Mouse (Mus musculus): ENCODE measurements around the gene Gabrb3. TPM values are rescaled to one million over a fixed set of nuclear protein-coding genes. Genes with fewer than 3 reads are reported as not detected.

Gabrb3 gene
- polyA plus RNA-seq, 1 experiment from 2014 or later: 58.9 TPM

DNA sequence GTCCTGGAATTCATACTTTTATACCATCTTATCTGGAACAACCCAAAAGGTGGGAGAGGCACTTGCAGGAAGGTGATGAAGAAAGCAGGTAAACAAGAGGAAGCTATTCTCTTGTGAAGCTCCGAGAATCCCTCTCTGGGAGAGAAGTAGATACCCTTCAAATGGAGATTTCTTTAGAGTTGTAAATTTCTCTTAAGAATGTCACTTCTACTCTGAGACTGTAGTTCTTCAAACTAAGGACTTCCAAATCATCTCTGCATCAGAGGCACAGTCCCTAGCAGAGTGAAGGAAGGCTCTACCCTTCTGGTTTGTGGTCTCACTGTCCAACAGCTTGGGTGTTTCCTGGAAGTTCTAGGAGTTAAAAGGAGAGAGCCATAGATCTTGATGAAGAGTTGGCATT is 221.3 kb downstream of the Gabrb3 start:
- Histone ChIP-seq H3K9ac (no peak overlapping the region), H3K27me3 (no peaks in the 10 kb centered on the region), H3K27ac (replicated peaks) (no peak overlapping the region), H3K36me3 (no peaks in the 10 kb centered on the region), H3K4me1 (replicated peaks) (no peaks in the 10 kb centered on the region), H3K9me3 (no peaks in the 10 kb centered on the region), H3K4me3 (no peak overlapping the region), H3K4me2 (no peak overlapping the region)
- no peak for ATAC-seq (ENCODE audit: low FRiP score, low read depth)
- WGBS: 43% methylated on average over 1 of the region's 1 CpGs

DNA sequence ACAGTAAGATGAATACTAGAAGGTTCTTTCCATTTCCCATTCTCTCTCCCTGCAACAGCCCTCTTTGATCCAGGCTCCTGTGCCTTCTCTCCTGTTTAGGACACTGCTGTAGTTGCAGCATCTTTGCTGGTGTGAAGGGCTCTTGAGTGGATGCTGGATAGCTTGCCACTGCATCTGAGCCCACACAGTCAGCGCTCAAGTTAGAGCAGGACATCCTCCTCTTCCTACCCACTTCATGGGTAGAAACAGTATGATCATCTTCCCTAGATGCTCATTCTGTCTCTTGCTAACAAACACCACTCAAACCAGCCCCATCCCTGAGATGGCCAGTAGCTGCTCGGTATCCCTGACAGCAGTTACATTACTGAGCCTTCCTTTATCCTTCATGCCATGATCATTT is 227.9 kb downstream of the Gabrb3 start:
- no peaks in the 10 kb centered on the region for H3K36me3 ChIP-seq
- no peaks in the 10 kb centered on the region for H3K27me3 ChIP-seq
- H3K9me3 ChIP-seq: no peaks in the 10 kb centered on the region
- no peak overlapping the region for H3K4me3 ChIP-seq
- no peak for ATAC-seq (ENCODE audit: low FRiP score, low read depth)
- 89% methylated on average over 2 of the region's 2 CpGs for WGBS
- no peak overlapping the region for H3K4me2 ChIP-seq
- no peak overlapping the region for H3K9ac ChIP-seq
- no peaks in the 10 kb centered on the region for H3K4me1 ChIP-seq (replicated peaks)
- no peak overlapping the region for H3K27ac ChIP-seq (replicated peaks)

DNA sequence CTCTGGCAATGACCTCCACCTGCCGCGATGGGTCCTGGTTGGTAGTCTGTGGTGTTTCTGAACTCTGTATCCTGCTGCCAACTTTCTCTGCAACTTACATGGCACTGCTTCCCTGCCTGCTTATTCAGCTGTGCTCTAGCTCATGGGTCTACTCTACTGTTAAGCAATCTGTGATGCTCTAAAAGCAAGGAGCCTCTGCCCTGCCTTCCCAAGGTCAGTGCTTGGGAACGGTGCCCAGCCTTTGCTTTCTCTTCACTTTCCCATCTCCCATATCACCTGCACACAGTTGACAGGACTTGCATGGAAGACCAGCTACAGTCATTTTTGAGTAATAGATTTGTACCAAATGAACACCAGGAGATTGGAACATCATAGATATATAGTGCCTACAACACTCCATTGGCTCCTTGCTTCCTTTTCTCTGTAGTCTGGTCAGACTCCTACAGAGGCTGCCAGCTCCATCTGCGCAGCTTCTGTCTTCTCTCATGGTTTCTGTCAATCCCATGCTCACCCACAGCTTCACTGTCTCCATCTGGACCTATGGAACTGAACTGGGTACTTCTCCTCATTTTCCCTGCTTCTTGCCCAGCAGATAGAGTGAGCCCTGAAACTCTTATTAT is 228.8 kb downstream of the Gabrb3 start:
- no peak overlapping the region for H3K4me3 ChIP-seq
- H3K36me3 ChIP-seq: no peaks in the 10 kb centered on the region
- no peaks in the 10 kb centered on the region for H3K4me1 ChIP-seq (replicated peaks)
- no peak overlapping the region for H3K4me2 ChIP-seq
- 90% methylated on average over 4 of the region's 4 CpGs for WGBS
- H3K27ac ChIP-seq (replicated peaks): no peak overlapping the region
- ATAC-seq (ENCODE audit: low FRiP score, low read depth): no peak
- H3K9me3 ChIP-seq: no peaks in the 10 kb centered on the region
- H3K9ac ChIP-seq: no peak overlapping the region
- H3K27me3 ChIP-seq: no peaks in the 10 kb centered on the region

DNA sequence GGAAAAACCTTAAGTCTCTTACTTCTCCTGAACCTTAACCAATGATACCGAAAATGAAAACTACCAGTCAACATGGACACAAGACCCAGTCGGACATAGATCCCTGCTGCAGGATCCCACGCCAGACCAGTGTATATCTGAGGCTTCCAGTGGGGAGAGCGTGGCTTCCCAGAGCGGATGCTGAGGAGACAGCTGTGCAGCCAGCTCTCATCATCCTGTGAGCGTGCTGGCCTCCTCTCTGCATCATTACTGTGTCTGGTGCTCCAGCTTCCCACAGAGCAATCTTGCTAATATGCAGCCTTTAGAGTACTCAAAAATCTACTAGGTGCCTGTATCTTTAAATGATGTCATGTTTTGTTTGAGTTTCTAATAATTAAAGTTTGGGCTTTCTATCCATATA is 257.9 kb downstream of the Gabrb3 start:
- ATAC-seq (ENCODE audit: low FRiP score, low read depth): no peak
- WGBS: 64% methylated on average over 6 of the region's 6 CpGs
- Histone ChIP-seq H3K9me3 (no peaks in the 10 kb centered on the region), H3K27me3 (no peaks in the 10 kb centered on the region), H3K4me3 (no peak overlapping the region), H3K4me1 (replicated peaks) (no peaks in the 10 kb centered on the region), H3K4me2 (no peak overlapping the region), H3K9ac (no peak overlapping the region), H3K27ac (replicated peaks) (no peak overlapping the region), H3K36me3 (no peaks in the 10 kb centered on the region)

- no peaks in the 10 kb centered on the region for H3K9me3 ChIP-seq
- 0 out of 2 replicates have a peak overlapping the region, but pooled peaks have one; percentile 34 for H3K27ac ChIP-seq (replicated peaks)
- H3K4me2 ChIP-seq: no peak overlapping the region
- H3K9ac ChIP-seq: no peak overlapping the region
- H3K27me3 ChIP-seq: no peaks in the 10 kb centered on the region
- peak; percentile 61; the same call in 1 of the 2 replicates for ATAC-seq (ENCODE audit: low FRiP score, low read depth)
- H3K36me3 ChIP-seq: no peaks in the 10 kb centered on the region
- 45% methylated on average over 4 of the region's 4 CpGs for WGBS
- no peak overlapping the region for H3K4me3 ChIP-seq
- no peaks in the 10 kb centered on the region for H3K4me1 ChIP-seq (replicated peaks)
Measured at GRCm38 (mm10) chr7:57689836-57690235, 270.3 kb downstream of the Gabrb3 start.

DNA sequence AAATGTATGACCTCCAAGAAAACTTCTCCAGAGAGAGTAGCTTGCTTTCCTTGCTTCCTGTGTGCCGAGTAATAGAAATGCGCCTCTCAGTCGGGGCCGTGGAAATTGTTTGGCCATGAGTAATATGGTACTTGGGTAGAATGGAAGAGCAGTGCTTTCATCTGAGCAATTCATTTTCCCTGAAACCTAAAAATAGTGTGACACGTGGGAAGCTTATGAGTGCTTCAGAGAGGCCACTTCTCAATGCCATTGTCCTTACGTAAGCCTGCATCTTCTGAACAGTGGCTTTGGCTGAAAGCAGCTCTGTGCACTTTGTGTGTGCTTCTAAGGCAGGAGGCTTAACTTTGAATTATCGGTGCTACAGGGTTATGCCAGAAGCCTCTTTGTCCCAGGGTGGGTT is 280.9 kb downstream of the Gabrb3 start:
- no peak overlapping the region for H3K27ac ChIP-seq (replicated peaks)
- no peaks in the 10 kb centered on the region for H3K36me3 ChIP-seq
- H3K9ac ChIP-seq: no peak overlapping the region
- no peak for ATAC-seq (ENCODE audit: low FRiP score, low read depth)
- no peak overlapping the region for H3K4me3 ChIP-seq
- WGBS: 75% methylated on average over 7 of the region's 7 CpGs
- H3K4me1 ChIP-seq (replicated peaks): peaks cover 12% of the 10 kb centered on the region
- no peak overlapping the region for H3K4me2 ChIP-seq
- H3K9me3 ChIP-seq: no peaks in the 10 kb centered on the region
- no peaks in the 10 kb centered on the region for H3K27me3 ChIP-seq

GRCm38 (mm10) chr7:57701046-57701445 is 281.6 kb downstream of the Gabrb3 start:
- ATAC-seq (ENCODE audit: low FRiP score, low read depth): peak; percentile 27; the same call in 1 of the 2 replicates
- H3K4me1 ChIP-seq (replicated peaks): peaks cover 12% of the 10 kb centered on the region
- H3K9ac ChIP-seq: no peak overlapping the region
- no peaks in the 10 kb centered on the region for H3K36me3 ChIP-seq
- H3K27me3 ChIP-seq: no peaks in the 10 kb centered on the region
- no peak overlapping the region for H3K4me3 ChIP-seq
- H3K9me3 ChIP-seq: no peaks in the 10 kb centered on the region
- no peak overlapping the region for H3K4me2 ChIP-seq
- H3K27ac ChIP-seq (replicated peaks): no peak overlapping the region

DNA sequence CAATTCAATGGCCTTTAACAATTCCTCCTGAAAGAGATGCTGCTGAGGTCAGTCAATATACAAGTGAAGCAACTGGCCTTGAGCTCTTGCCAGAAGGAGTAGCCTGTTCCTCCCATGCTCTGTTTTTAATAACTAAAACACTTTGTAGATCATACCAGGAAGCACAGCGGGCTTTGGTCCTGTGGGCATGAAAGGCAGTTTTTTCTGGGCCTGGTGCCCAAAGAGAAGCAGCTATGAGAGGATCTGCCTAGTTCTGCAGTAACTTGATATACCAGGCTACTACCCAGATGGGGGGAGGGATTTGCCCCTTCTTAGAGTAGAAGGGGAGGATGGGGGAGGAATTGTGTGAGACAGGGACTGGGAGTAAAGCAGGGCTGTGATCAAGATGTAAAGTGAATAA is 284.1 kb downstream of the Gabrb3 start:
- H3K4me3 ChIP-seq: no peak overlapping the region
- H3K36me3 ChIP-seq: no peaks in the 10 kb centered on the region
- 58% methylated on average over 1 of the region's 1 CpGs for WGBS
- no peak overlapping the region for H3K4me2 ChIP-seq
- H3K27ac ChIP-seq (replicated peaks): no peak overlapping the region
- ATAC-seq (ENCODE audit: low FRiP score, low read depth): no peak
- H3K4me1 ChIP-seq (replicated peaks): peaks cover 16% of the 10 kb centered on the region
- H3K27me3 ChIP-seq: no peaks in the 10 kb centered on the region
- H3K9me3 ChIP-seq: no peaks in the 10 kb centered on the region
- no peak overlapping the region for H3K9ac ChIP-seq

DNA sequence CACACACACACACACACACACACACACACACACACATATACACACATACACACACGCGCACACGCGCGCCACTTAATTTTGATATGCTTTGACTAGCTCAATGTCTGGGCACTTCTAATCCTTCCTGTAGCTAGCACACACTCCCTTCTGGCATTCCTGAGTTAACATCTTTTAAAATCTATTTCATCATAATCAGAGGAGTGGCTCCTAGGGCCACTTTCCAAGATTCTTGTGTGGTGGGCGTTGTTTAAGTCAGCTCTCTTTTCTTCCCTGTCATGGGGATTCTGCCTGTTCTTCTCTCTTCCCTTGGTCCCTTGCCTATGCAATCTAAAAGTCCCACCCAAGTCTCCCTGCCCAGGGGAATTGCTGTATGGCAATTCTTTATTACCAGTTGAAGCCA is 286.6 kb downstream of the Gabrb3 start:
- no peak overlapping the region for H3K27ac ChIP-seq (replicated peaks)
- 93% methylated on average over 6 of the region's 6 CpGs for WGBS
- no peak overlapping the region for H3K9ac ChIP-seq
- peaks cover 7% of the 10 kb centered on the region for H3K4me1 ChIP-seq (replicated peaks)
- H3K4me3 ChIP-seq: no peak overlapping the region
- no peaks in the 10 kb centered on the region for H3K36me3 ChIP-seq
- no peak for ATAC-seq (ENCODE audit: low FRiP score, low read depth)
- H3K9me3 ChIP-seq: no peaks in the 10 kb centered on the region
- H3K27me3 ChIP-seq: no peaks in the 10 kb centered on the region
- no peak overlapping the region for H3K4me2 ChIP-seq

DNA sequence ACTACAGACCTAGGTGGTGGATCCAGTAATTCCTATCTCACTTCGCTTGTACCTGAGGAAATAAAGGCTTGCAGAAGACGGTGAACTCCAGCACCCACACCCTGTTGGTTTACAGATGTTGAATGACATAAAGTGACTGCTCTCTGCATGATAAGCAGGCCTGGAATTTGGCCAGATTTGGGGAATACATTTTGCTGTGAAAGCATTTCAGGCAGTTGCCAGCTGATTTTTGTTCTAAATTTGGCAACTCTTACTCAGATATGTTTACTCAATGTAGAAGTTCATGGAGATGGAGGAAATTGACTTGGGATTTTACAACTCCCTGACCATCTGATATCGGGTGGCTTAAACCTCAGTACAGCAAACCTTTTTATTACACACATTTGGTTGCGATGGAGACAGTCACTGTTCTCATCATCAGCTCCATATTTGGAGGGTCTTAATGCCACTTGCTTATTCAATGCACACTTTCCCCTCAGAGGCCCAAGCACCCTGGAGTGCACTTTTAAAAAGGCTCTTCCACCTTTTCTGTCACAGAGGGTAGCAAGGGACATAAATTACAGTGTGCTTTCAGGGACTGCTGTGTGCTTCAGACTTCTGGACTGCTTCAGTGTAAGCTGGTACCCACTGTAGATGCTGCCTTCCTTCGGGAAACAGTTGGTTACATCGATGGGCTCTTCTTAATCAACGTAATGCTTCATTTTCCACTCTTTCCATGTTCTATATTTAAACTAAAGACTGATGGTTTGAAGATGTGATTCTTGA is 287.7 kb downstream of the Gabrb3 start:
- Histone ChIP-seq H3K9me3 (no peaks in the 10 kb centered on the region), H3K4me3 (no peak overlapping the region), H3K4me2 (no peak overlapping the region), H3K27ac (replicated peaks) (no peak overlapping the region), H3K27me3 (no peaks in the 10 kb centered on the region), H3K9ac (no peak overlapping the region), H3K36me3 (no peaks in the 10 kb centered on the region), H3K4me1 (replicated peaks) (peaks cover 6% of the 10 kb centered on the region; the same call in 1 of the 2 replicates)
- no peak for ATAC-seq (ENCODE audit: low FRiP score, low read depth)
- 65% methylated on average over 7 of the region's 7 CpGs for WGBS

DNA sequence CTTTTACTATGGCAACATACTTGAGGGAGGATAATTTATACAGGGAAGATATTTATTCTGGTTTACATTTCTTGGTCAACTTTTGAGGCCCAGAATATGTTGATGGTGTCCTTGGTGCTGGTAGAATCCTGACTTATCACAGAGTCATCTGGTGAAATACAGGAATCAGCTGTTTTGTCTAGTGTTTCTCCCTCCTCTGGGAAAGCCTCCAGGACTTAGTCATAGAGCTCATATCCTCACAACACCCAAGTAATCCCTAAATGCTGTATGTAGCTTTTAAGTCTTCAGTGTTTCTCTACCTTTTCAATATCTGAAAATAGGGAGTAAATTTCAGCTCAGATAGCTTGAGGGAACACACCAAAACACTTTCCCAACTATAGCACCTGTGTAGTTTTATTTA is 292.2 kb downstream of the Gabrb3 start:
- Histone ChIP-seq H3K4me1 (replicated peaks) (peaks cover 4% of the 10 kb centered on the region; the same call in 1 of the 2 replicates), H3K27me3 (no peaks in the 10 kb centered on the region), H3K27ac (replicated peaks) (no peak overlapping the region), H3K9me3 (no peaks in the 10 kb centered on the region), H3K36me3 (no peaks in the 10 kb centered on the region), H3K4me3 (no peak overlapping the region), H3K9ac (no peak overlapping the region), H3K4me2 (no peak overlapping the region)
- ATAC-seq (ENCODE audit: low FRiP score, low read depth): no peak

DNA sequence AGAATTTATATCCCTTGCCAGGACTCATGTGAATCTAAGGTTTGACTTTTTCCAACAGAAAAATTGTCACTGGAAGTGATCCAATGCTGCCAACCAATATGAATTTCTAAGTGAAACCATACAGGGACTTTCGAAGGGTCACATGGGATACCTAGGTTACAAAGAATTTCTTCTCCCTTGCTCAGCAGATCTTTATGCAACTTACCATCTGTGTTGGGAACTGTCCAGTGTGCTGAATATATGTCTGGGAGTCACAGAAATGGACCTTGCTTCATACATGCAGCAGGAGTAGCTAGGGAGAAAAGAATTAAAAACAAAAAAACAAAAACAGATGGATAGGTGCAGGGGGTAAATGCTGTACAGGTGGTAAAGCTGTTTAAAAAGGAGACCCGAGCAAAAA is 327.3 kb downstream of the Gabrb3 start:
- Histone ChIP-seq H3K27ac (replicated peaks) (no peak overlapping the region), H3K9ac (no peak overlapping the region), H3K4me1 (replicated peaks) (peaks cover 4% of the 10 kb centered on the region; the same call in 1 of the 2 replicates), H3K4me3 (no peak overlapping the region), H3K9me3 (no peaks in the 10 kb centered on the region), H3K36me3 (no peaks in the 10 kb centered on the region), H3K4me2 (no peak overlapping the region), H3K27me3 (no peaks in the 10 kb centered on the region)
- no peak for ATAC-seq (ENCODE audit: low FRiP score, low read depth)
- 79% methylated on average over 2 of the region's 2 CpGs for WGBS
